Mouse (Mus musculus) neural tube, embryonic 14.5 days (tissue): Measurements from ENCODE around the gene Ptprq. TPM values are rescaled to one million over a fixed set of nuclear protein-coding genes. Genes with fewer than 3 reads are reported as not detected.

Experiments used
- ATAC-seq: fragments of 200-750 bp; cut with Nextera tagmentation; 2 replicates; pipeline ENCODE4 v1.8.0; 2017; ENCODE audit warnings: low read depth, mild to moderate bottlenecking, moderate TSS enrichment, moderate library complexity
- H3K27ac ChIP-seq: fragments of 300-500 bp; sonication (generic); 2 replicates; pipeline ENCODE4 v1.5.1; 2014; ENCODE audit warnings: low read depth, mild to moderate bottlenecking, control low read depth, low read length, moderate library complexity, mixed read lengths
- H3K27me3 ChIP-seq: fragments of 300-500 bp; sonication (generic); 2 replicates; pipeline ENCODE4 v1.6.1; 2014; ENCODE audit warnings: low read length; ENCODE audit not compliant: control insufficient read depth, insufficient read depth
- H3K36me3 ChIP-seq: fragments of 300-500 bp; sonication (generic); 2 replicates; pipeline ENCODE4 v1.6.1; 2014; ENCODE audit warnings: low read length, mixed read lengths; ENCODE audit not compliant: control insufficient read depth, insufficient read depth
- H3K4me1 ChIP-seq: fragments of 300-500 bp; sonication (generic); 2 replicates; pipeline ENCODE4 v1.6.1; 2014; ENCODE audit warnings: low read length; ENCODE audit not compliant: control insufficient read depth, insufficient read depth
- H3K4me2 ChIP-seq: fragments of 300-500 bp; sonication (generic); 2 replicates; pipeline ENCODE4 v1.6.1; 2014; ENCODE audit warnings: mild to moderate bottlenecking, low read depth, low read length, control low read depth
- H3K4me3 ChIP-seq: fragments of 300-500 bp; sonication (generic); 2 replicates; pipeline ENCODE4 v1.5.1; 2014; ENCODE audit warnings: low read depth, low read length, control low read depth, mixed read lengths
- H3K9ac ChIP-seq: fragments of 300-500 bp; sonication (generic); replicated peaks from 2 replicates; pipeline ENCODE4 v1.6.1; 2014; ENCODE audit warnings: low read depth, mild to moderate bottlenecking, control low read depth, low read length, mixed read lengths
- H3K9me3 ChIP-seq: fragments of 300-500 bp; sonication (generic); 2 replicates; pipeline ENCODE4 v1.6.1; 2016; ENCODE audit warnings: low read length; ENCODE audit not compliant: control insufficient read depth
- WGBS: fragments of 180-500 bp; shearing (Covaris S2); extraction: QIAGEN DNeasy Blood & Tissue Kit; methylation state at CpG from one replicate; pipeline ENCODE4 v1.1.7; 2014; 5-methylcytosine and 5-hydroxymethylcytosine counted together
- polyA plus RNA-seq: library from polyadenylated mRNA; unstranded; fragments of >200 nt; fragmentation: Nextera tagmentation; extraction: Ambion mirVana; gene quantifications from 2 replicates; pipeline ENCODE4 v1.2.1, GENCODE M21; 2014

The Ptprq gene
- polyA plus RNA-seq, 1 experiment from 2014 or later = 0.19 TPM

DNA sequence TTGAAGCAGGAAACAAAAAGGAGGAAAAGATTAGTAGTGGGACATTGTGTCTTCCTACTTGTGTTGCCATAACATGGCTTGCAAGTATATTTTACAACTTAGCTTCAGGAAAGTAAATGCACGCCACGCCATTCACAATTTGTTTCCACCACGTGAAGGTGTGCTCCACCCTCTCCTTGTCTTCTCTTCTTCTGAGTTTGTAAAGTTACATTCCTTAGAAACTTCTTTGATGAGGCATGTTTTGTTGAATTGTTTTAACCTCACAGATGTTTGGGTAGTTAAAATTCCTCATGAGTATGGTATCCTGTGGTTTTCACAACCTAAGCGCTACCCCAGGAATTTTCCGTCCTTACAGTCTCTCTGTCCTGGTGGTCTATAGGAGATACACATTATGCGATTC lies 118.5 kb downstream of the Ptprq start:
- H3K4me3 ChIP-seq = no peak overlapping the region
- no peak for ATAC-seq
- no peak overlapping the region for H3K4me2 ChIP-seq
- WGBS = 89% methylated on average over 6 of the region's 6 CpGs
- H3K27me3 ChIP-seq = no peaks in the 10 kb centered on the region
- H3K9me3 ChIP-seq = no peaks in the 10 kb centered on the region
- no peak overlapping the region for H3K9ac ChIP-seq
- no peaks in the 10 kb centered on the region for H3K4me1 ChIP-seq
- no peak overlapping the region for H3K27ac ChIP-seq
- no peaks in the 10 kb centered on the region for H3K36me3 ChIP-seq

DNA sequence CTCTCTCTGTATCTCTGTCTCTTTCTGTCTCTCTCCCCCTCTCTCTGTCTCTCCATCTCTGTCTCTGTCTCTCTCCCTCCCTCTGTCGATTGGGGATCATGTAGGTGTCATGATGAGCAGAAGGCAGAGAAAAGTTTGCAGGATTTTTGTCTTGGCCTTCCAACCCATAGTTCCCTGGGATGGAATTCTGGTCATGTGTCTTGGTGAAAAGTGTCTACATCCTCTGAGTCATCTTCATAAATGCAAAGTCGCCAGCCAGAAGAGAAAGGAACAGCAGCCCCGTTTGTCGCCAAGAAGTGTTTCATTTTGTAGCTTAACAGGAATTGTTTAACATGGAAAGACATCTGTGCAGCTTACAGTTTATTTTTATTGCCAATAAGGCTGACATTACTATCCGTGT lies 136.5 kb downstream of the Ptprq start:
- Histone ChIP-seq H3K9ac (no peak overlapping the region), H3K36me3 (no peaks in the 10 kb centered on the region), H3K4me2 (no peak overlapping the region), H3K4me3 (no peak overlapping the region), H3K27me3 (no peaks in the 10 kb centered on the region), H3K9me3 (no peaks in the 10 kb centered on the region), H3K27ac (no peak overlapping the region), H3K4me1 (no peaks in the 10 kb centered on the region)
- no peak for ATAC-seq
- 80% methylated on average over 5 of the region's 5 CpGs for WGBS

DNA sequence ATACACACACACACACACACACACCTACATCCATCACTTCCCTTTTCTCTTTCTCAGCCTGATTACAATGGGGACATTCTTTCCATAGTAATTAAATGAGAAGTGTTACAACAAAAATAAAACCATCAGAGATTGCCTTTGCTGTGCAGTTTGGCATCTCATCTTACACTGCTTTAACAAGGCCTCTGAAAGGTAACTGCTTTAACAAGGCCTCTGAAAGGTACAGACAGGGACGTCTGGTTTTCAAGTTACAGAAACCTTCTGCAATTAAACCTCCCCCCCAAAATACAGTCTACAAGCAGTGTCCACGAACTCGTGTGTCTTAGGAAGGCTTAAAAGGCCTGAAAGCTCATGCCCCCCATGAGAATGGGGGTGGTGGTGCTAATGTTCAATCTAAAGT lies 150.8 kb downstream of the Ptprq start:
- Histone ChIP-seq H3K27ac (no peak overlapping the region), H3K27me3 (no peaks in the 10 kb centered on the region), H3K9me3 (no peaks in the 10 kb centered on the region), H3K4me2 (no peak overlapping the region), H3K9ac (no peak overlapping the region), H3K36me3 (no peaks in the 10 kb centered on the region), H3K4me1 (no peaks in the 10 kb centered on the region), H3K4me3 (no peak overlapping the region)
- no peak for ATAC-seq
- WGBS = 51% methylated on average over 3 of the region's 3 CpGs

DNA sequence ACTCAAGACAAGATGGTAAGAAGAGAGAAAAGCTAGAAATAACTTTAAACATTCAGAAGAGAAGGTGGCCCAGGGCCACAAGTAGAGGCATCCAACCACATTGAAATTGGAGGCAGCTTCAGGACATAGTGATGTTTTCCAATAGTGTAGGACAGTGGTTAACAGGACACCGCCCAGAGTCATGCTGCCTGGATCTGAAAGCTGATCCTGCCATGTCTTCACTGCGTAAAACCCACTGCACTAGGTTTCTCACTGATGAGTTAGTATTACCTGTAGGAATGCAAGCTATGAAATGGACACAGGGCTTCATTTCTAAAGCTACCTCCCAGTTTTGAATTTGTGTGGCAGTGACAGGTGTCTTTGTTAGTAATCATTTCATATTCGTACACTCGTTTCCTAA lies 151.6 kb downstream of the Ptprq start:
- Histone ChIP-seq H3K9me3 (no peaks in the 10 kb centered on the region), H3K4me2 (no peak overlapping the region), H3K4me3 (no peak overlapping the region), H3K27me3 (no peaks in the 10 kb centered on the region), H3K4me1 (no peaks in the 10 kb centered on the region), H3K27ac (no peak overlapping the region), H3K36me3 (no peaks in the 10 kb centered on the region), H3K9ac (no peak overlapping the region)
- 84% methylated on average over 4 of the region's 4 CpGs for WGBS
- ATAC-seq = no peak

DNA sequence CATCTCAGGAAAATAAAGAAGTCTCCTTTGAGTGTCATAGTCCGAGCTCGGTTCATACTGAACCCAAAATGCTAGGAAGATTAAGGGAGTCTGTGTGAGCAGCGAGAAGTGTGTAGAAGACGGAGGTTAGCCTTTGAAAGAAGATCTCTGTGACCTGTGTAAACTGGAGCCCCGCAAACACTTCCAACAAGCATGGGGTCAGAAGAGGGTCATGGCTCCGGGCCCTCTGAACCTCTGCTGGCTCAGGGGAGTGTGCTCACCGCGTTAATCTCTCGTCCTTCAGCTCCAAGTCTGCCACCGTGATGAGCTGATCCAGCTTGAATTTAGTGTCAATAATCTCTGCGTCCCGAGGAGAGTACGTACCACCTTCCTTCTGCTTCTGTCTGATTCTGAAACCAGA lies 157.0 kb downstream of the Ptprq start:
- no peaks in the 10 kb centered on the region for H3K27me3 ChIP-seq
- H3K4me1 ChIP-seq = no peaks in the 10 kb centered on the region
- H3K9ac ChIP-seq = no peak overlapping the region
- no peak overlapping the region for H3K4me3 ChIP-seq
- H3K27ac ChIP-seq = no peak overlapping the region
- no peaks in the 10 kb centered on the region for H3K36me3 ChIP-seq
- WGBS = 26% methylated on average over 13 of the region's 13 CpGs
- no peak overlapping the region for H3K4me2 ChIP-seq
- H3K9me3 ChIP-seq = no peaks in the 10 kb centered on the region
- ATAC-seq = no peak

DNA sequence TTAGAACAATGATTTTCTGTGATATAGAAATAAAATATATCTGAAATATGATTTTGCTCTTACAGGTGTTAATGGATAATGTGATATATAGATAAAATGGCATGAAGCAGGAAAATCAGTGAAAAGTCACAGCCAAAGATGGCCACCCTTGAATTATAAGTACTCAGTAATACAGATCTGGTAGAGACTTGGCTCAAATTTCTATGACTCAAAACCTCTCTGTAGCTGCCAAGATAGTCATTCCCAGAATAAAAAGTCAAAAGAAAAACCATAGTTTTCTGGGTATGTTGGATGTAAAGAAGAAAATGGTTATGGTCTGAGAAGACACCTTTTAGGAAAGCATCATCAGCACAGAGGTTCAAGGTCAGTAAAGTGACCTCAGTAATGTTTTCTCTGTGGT lies 159.0 kb downstream of the Ptprq start:
- Histone ChIP-seq H3K9ac (no peak overlapping the region), H3K27ac (no peak overlapping the region), H3K9me3 (no peaks in the 10 kb centered on the region), H3K36me3 (no peaks in the 10 kb centered on the region), H3K4me2 (no peak overlapping the region), H3K4me3 (no peak overlapping the region), H3K27me3 (no peaks in the 10 kb centered on the region), H3K4me1 (no peaks in the 10 kb centered on the region)
- ATAC-seq = no peak

DNA sequence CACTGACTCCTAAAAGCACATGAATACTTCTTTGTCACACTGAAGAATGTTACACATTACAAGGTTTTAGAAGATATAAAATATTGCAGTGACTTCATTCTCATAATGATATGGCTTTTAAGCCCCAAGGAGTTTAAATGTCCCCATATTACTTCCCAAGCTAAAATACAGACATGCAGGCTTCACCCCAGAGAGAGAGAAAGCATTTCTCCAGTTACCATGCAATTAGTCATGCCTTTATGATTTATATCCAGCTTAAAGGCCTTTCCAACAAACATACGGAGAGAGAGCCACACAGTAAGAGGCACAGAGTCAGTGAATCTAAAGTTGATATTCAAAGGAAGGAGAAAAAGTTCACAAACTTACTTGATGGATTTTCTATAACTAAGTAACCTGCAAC lies 176.8 kb downstream of the Ptprq start:
- 12% methylated on average over 1 of the region's 1 CpGs for WGBS
- no peak overlapping the region for H3K9ac ChIP-seq
- no peak overlapping the region for H3K27ac ChIP-seq
- H3K27me3 ChIP-seq = no peaks in the 10 kb centered on the region
- H3K4me3 ChIP-seq = no peak overlapping the region
- no peaks in the 10 kb centered on the region for H3K9me3 ChIP-seq
- no peaks in the 10 kb centered on the region for H3K36me3 ChIP-seq
- H3K4me2 ChIP-seq = no peak overlapping the region
- no peak for ATAC-seq
- no peaks in the 10 kb centered on the region for H3K4me1 ChIP-seq

DNA sequence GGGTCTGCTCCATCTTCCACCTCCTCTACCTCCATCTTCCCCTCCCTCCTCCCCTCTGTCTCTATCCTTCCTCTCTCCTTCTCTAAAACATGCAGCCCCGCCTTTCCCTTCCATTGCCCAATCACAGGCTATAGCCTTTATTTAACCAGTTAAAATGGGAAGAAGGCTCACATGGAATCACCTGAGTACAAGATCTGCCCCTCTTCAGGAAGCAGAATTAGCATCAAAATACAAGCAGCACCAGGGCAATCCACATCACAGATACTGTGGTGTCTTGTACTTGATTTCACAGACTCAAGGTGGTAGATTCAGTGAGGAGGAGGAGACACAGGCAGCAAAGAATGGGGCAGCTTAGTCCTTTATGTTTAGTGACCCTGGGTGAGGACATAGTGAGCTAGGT lies 191.1 kb downstream of the Ptprq start:
- H3K36me3 ChIP-seq = no peaks in the 10 kb centered on the region
- 74% methylated on average over 1 of the region's 1 CpGs for WGBS
- no peak overlapping the region for H3K27ac ChIP-seq
- no peaks in the 10 kb centered on the region for H3K4me1 ChIP-seq
- ATAC-seq = no peak
- no peak overlapping the region for H3K4me2 ChIP-seq
- H3K9ac ChIP-seq = no peak overlapping the region
- no peak overlapping the region for H3K4me3 ChIP-seq
- no peaks in the 10 kb centered on the region for H3K9me3 ChIP-seq
- H3K27me3 ChIP-seq = no peaks in the 10 kb centered on the region

DNA sequence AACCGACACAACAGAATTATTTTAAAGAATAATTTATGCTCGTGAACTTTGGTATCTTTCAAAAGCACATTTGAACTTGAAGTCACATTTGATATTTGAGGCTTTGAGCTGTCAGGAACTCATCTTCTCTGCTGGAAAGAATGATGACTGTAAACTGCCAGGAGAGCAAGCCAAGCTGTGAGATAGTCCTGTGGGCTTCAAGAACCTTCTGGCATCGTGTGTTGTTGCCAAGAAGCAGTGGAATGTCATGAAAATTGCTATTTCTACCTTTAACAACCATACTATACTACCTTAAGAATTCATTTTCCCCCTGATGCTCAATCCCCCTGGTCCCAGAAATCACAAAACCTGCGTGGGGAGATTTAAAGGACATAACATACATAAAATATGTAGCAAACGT lies 200.6 kb downstream of the Ptprq start:
- Histone ChIP-seq H3K27me3 (no peaks in the 10 kb centered on the region), H3K4me3 (no peak overlapping the region), H3K4me2 (no peak overlapping the region), H3K36me3 (no peaks in the 10 kb centered on the region), H3K9me3 (no peaks in the 10 kb centered on the region), H3K4me1 (no peaks in the 10 kb centered on the region), H3K27ac (no peak overlapping the region), H3K9ac (no peak overlapping the region)
- 84% methylated on average over 5 of the region's 5 CpGs for WGBS
- ATAC-seq = no peak

DNA sequence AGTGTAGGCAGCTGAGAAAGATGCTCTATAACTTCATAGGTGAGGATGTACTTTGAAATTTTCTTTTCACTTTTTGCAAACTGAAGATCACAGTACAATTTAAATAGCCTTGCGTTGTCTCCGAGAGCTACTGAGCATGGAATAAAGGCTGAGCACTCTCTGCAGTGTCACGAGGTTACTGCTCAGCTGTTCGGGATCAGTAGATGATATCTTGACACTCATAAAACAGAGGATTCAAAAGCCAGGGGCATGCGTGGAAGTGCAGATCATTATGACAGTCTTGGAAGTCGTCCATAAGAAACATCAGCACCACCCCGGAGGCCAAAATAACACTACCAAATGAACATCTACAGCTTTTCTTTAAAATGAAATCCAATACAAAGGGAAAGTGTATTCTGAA lies 203.2 kb downstream of the Ptprq start:
- Histone ChIP-seq H3K27ac (no peak overlapping the region), H3K4me3 (no peak overlapping the region), H3K9me3 (no peaks in the 10 kb centered on the region), H3K4me2 (no peak overlapping the region), H3K36me3 (no peaks in the 10 kb centered on the region), H3K9ac (no peak overlapping the region), H3K4me1 (no peaks in the 10 kb centered on the region), H3K27me3 (no peaks in the 10 kb centered on the region)
- no peak for ATAC-seq
- WGBS = 74% methylated on average over 7 of the region's 7 CpGs
